Mouse (Mus musculus) bone marrow macrophage, adult 2 months (primary cell): ENCODE data around the gene Ctbs. TPM values are rescaled to one million over a fixed set of nuclear protein-coding genes. Genes with fewer than 3 reads are reported as not detected.

Source experiments
- H3K27ac ChIP-seq: 2 replicates; pipeline ENCODE4 v1.5.1; 2012; ENCODE audit warnings: low read depth, low read length; ENCODE audit not compliant: insufficient read depth
- H3K4me1 ChIP-seq: 2 replicates; pipeline ENCODE4 v1.6.1; 2012; ENCODE audit warnings: low read length; ENCODE audit not compliant: control insufficient read depth, insufficient read depth
- H3K4me3 ChIP-seq: 2 replicates; pipeline ENCODE4 v1.5.1; 2012; ENCODE audit warnings: mild to moderate bottlenecking, low read length, moderate library complexity; ENCODE audit not compliant: insufficient read depth
- CTCF ChIP-seq: IDR thresholded peaks from 2 replicates; pipeline ENCODE4 v1.5.1; 2012; ENCODE audit warnings: low read depth, mild to moderate bottlenecking, low read length, moderate library complexity
- POLR2A ChIP-seq: IDR thresholded peaks from 2 replicates; pipeline ENCODE4 v1.6.1; 2012; ENCODE audit warnings: mild to moderate bottlenecking, low read depth, low read length, borderline replicate concordance
- polyA plus RNA-seq: library from polyadenylated mRNA; stranded (reverse); fragments of >200 nt; gene quantifications from 2 replicates; pipeline ENCODE4 v1.2.4, GENCODE M21; 2012; ENCODE audit not compliant: missing spikeins, insufficient read depth, insufficient read length

Ctbs gene
- polyA plus RNA-seq, 1 experiment: 31.6 TPM

DNA sequence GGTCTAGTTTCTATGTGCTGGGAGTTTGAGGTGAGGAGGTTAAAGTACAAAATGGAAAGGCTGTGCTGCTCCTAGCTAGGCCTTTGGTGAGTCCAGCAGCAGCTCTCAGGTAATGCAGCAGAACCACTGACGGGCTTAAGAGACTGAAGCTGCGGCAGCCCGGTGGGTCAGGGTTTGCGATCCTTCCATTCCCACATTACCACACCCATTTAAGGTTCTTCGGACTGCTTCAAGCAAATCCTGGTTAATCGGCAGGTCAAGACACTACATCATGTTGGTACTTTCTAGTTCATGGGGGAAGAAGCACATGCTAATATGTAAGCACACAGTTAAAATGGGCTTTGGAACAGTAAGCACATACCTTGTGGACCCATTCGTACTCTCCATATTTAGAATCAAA lies 57.1 kb downstream of the Ctbs start:
- no peak overlapping the region for H3K4me3 ChIP-seq
- H3K27ac ChIP-seq: no peak overlapping the region
- TF ChIP-seq POLR2A (no peak), CTCF (no peak)
- peaks cover 10% of the 10 kb centered on the region for H3K4me1 ChIP-seq

Other genes starting within 250 kb of the Ctbs start
- not detected in 2 replicates for gene Lpar3, start 228.8 kb upstream of the Ctbs start, polyA plus RNA-seq
- gene Ssx2ip, start 45.2 kb upstream of the Ctbs start, polyA plus RNA-seq: 6.1 and 6.9 TPM in 2 replicates
- gene Spata1, start 50.0 kb downstream of the Ctbs start, polyA plus RNA-seq: 4.0 and 7.2 TPM in 2 replicates
- 450 and 503 TPM in 2 replicates for gene Gng5, start 50.0 kb downstream of the Ctbs start, polyA plus RNA-seq
- gene Rpf1, start 71.6 kb downstream of the Ctbs start, polyA plus RNA-seq: 39.9 and 47.4 TPM in 2 replicates
- not detected in 2 replicates for gene Uox, start 120.6 kb downstream of the Ctbs start, polyA plus RNA-seq
- not detected in 2 replicates for gene Dnase2b, start 165.8 kb downstream of the Ctbs start, polyA plus RNA-seq
- gene 4930503B20Rik, start 201.5 kb downstream of the Ctbs start, polyA plus RNA-seq: not detected in 2 replicates
- not detected in 2 replicates for gene Samd13, start 235.8 kb downstream of the Ctbs start, polyA plus RNA-seq